Comparison of ENCODE assay signal across 8 mouse cellular contexts in the genomic region with DNA sequence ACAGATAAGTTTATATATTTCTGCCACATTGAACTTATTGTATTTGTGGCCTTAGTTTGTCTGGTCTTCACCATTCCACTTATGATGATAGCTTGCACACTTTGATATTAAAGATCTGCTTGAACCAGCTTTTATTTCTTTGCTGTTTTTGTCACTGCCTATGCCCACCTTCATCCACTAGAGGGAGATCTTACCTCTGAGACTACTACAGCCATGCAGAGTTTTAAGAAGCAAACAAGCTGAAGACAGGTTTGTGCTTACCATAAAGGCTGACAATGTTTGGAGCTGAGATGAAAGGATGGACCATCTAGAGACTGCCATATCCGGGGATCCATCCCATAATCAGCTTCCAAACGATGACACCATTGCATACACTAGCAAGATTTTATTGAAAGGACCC.
DNase-seq lines count a peak whose midpoint lies in the region; TF ChIP-seq lines count a peak whose summit lies in the region.
"Not testable (repeated sequence)": the region's sequence is repeated elsewhere in the genome, so short reads cannot be mapped to it uniquely, and the experiment has no call there.

No protein-coding gene starts in this region.

- intact Hi-C loops in gastrocnemius, adult 2 months (cut with DNase I), result loop anchor here (5.0 to 10.0 kb wide), 2 partner anchors 732 to 800 kb away; no protein-coding TSS in a partner anchor

- H3K36me3 ChIP-seq in midbrain, embryonic 10.5 days, result not testable (repeated sequence)

- H3K9me3 ChIP-seq in midbrain, embryonic 10.5 days (replicated peaks), result not testable (repeated sequence)

- TF ChIP-seq CTCF in gastrocnemius, adult 2 months (IDR thresholded peaks at IDR 0.05), result peak; percentile 68

- 22% methylated on average over 2 of the region's 2 CpGs for WGBS in midbrain, embryonic 10.5 days

- not testable (repeated sequence) for H3K4me1 ChIP-seq in midbrain, embryonic 10.5 days

- peak; percentile 30 for DNase-seq in CD4-positive, CD25-positive, alpha-beta regulatory T cell, adult 2 months (ENCODE audit: low read depth, low spot score)
- peak; percentile 76 for DNase-seq in brain, adult 2 months (ENCODE audit: low read depth, low spot score)
- DNase-seq in embryo, embryonic 10.5 days (ENCODE audit: low spot score), result peak; percentile 51
- not testable (repeated sequence) for DNase-seq in gastrocnemius, adult 2 months
- peak; percentile 10 for DNase-seq in kidney, adult 11 months
- DNase-seq in left cerebral cortex, adult 18-20 months (ENCODE audit: low spot score in 2 of 2), result peak; percentile 34 to 46
- peak; percentile 13 for DNase-seq in midbrain, embryonic 10.5 days (ENCODE audit: low spot score)
- peak; percentile 9 for DNase-seq in right cerebral cortex, postnatal 14 days

- H3K4me3 ChIP-seq in gastrocnemius, adult 2 months; midbrain, embryonic 10.5 days: not testable (repeated sequence)

- H3K27ac ChIP-seq in gastrocnemius, adult 2 months; midbrain, embryonic 10.5 days (replicated peaks): not testable (repeated sequence)

- not testable (repeated sequence) for H3K27me3 ChIP-seq in midbrain, embryonic 10.5 days (ENCODE audit: low read depth, poor library complexity, severe bottlenecking)
